Mouse (Mus musculus) stomach, postnatal 0 days (tissue): ENCODE measurements around the gene Cpa4. TPM values are rescaled to one million over a fixed set of nuclear protein-coding genes. Genes with fewer than 3 reads are reported as not detected.

Experiments used
- ATAC-seq: fragments of 200-750 bp; cut with Nextera tagmentation; 2 replicates; pipeline ENCODE4 v1.8.0; 2017; ENCODE audit not compliant: low FRiP score, low TSS enrichment
- DNase-seq: peaks from one replicate; pipeline ENCODE4 v3.0.0-alpha.2; 2016; ENCODE audit warnings: low spot score
- H3K27ac ChIP-seq: fragments of 300-500 bp; sonication (generic); replicated peaks from 2 replicates; pipeline ENCODE4 v1.5.1; 2014; ENCODE audit warnings: mild to moderate bottlenecking, control low read depth
- H3K27me3 ChIP-seq: fragments of 300-500 bp; sonication (generic); 2 replicates; pipeline ENCODE4 v1.6.1; 2014; ENCODE audit warnings: low read length; ENCODE audit not compliant: control insufficient read depth, insufficient read depth
- H3K36me3 ChIP-seq: fragments of 300-500 bp; sonication (generic); 2 replicates; pipeline ENCODE4 v1.6.1; 2014; ENCODE audit warnings: low read length, mixed read lengths; ENCODE audit not compliant: control insufficient read depth, insufficient read depth
- H3K4me1 ChIP-seq: fragments of 300-500 bp; sonication (generic); replicated peaks from 2 replicates; pipeline ENCODE4 v1.6.1; 2014; ENCODE audit warnings: antibody characterized with exemption; ENCODE audit not compliant: control insufficient read depth, insufficient read depth
- H3K4me2 ChIP-seq: fragments of 300-500 bp; sonication (generic); replicated peaks from 2 replicates; pipeline ENCODE4 v1.6.1; 2014; ENCODE audit warnings: low read depth, mild to moderate bottlenecking, control low read depth, moderate library complexity
- H3K4me3 ChIP-seq: fragments of 300-500 bp; sonication (generic); 2 replicates; pipeline ENCODE4 v1.5.1; 2014; ENCODE audit warnings: low read depth, low read length, control low read depth
- H3K9ac ChIP-seq: fragments of 300-500 bp; sonication (generic); 2 replicates; pipeline ENCODE4 v1.6.1; 2014; ENCODE audit warnings: mild to moderate bottlenecking, low read length, control low read depth, mixed read lengths
- H3K9me3 ChIP-seq: fragments of 300-500 bp; sonication (generic); 2 replicates; pipeline ENCODE4 v1.6.1; 2016; ENCODE audit warnings: low read length; ENCODE audit not compliant: control insufficient read depth
- CTCF ChIP-seq: IDR thresholded peaks from 2 replicates; pipeline ENCODE4 v1.5.1; 2016; ENCODE audit warnings: antibody characterized with exemption, low read depth, mild to moderate bottlenecking, moderate library complexity
- EP300 ChIP-seq: optimal IDR thresholded peaks from 2 replicates; pipeline ENCODE3; 2016; ENCODE audit warnings: antibody characterized with exemption
- WGBS: fragments of 180-500 bp; shearing (Covaris S2); extraction: QIAGEN DNeasy Blood & Tissue Kit; methylation state at CpG from one replicate; pipeline ENCODE4 v1.1.7; 2014; 5-methylcytosine and 5-hydroxymethylcytosine counted together
- polyA plus RNA-seq: library from polyadenylated mRNA; unstranded; fragments of >200 nt; fragmentation: Nextera tagmentation; extraction: Ambion mirVana; gene quantifications from 2 replicates; pipeline ENCODE4 v1.2.1, GENCODE M21; 2015

Gene Cpa4
- polyA plus RNA-seq, 1 experiment from 2014 or later: 32.7 TPM

DNA sequence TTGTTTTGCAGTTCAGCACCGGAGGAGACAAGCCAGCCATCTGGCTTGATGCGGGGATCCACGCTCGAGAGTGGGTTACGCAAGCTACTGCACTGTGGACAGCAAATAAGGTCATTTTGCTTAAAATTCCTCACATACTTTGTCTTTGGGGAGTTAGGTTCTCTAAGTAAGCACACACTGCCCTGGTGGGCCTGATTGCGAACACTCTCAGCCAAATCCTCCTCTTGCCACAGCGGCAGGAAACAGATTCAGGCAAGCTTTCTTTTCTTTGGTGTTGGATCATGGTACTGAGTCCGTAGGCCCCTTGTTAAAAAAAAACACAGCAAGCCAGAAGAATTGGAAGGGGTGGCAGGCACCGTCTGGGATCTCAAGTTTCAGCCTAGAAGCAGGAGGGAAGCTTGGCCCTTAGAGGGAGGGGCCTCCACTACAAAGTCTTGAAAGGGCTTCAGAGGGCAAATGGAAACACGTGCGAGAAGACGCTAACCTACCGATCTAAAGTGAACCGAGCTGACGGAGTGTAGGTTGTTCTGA lies 18.9 kb upstream of the Cpa4 start:
- H3K4me3 ChIP-seq: no peak overlapping the region
- H3K9ac ChIP-seq: no peak overlapping the region
- H3K27ac ChIP-seq: peak overlapping the region; percentile 69
- ATAC-seq: no peak
- TF ChIP-seq EP300: no peak
- no peak for TF ChIP-seq CTCF
- no peak for DNase-seq
- H3K4me2 ChIP-seq: no peak overlapping the region; the same call in 1 of the 2 replicates
- no peaks in the 10 kb centered on the region for H3K27me3 ChIP-seq
- H3K36me3 ChIP-seq: no peaks in the 10 kb centered on the region
- 21% methylated on average over 15 of the region's 15 CpGs for WGBS
- H3K4me1 ChIP-seq: peaks cover 5% of the 10 kb centered on the region
- no peaks in the 10 kb centered on the region for H3K9me3 ChIP-seq

DNA sequence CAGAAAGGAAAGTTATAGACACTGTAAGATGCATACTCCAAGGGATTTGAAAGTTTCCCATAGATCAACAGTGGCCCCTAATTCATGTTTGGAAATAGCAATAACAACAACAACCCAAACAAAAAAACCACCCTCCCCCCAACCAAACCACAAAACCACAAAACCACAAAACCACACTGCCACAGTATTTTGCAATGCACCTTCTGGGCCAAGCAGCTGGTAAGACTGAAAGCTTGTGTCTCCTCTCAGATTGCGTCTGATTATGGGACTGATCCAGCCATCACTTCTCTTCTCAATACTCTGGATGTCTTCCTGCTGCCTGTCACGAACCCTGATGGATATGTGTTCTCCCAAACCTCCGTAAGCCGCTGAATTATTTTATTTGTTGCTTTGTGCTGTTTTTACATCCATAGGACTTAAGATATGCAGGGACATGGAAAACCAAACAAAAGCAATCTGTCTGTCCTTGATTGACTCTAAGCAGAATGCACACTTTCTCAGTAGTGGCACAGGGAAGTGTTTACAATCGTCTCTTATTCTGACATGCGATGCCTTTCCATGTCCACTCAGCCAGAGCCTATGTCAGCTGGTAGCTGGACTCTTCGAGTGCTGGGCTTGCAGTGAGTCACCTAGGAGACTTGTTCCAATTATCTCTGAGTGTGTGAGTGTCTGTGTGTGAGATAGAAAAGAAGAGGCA lies 17.5 kb upstream of the Cpa4 start:
- TF ChIP-seq EP300 (no peak), CTCF (no peak)
- H3K9ac ChIP-seq: no peak overlapping the region
- peaks cover 5% of the 10 kb centered on the region for H3K4me1 ChIP-seq
- H3K9me3 ChIP-seq: no peaks in the 10 kb centered on the region
- no peak overlapping the region for H3K4me2 ChIP-seq
- no peak overlapping the region for H3K4me3 ChIP-seq
- WGBS: 78% methylated on average over 7 of the region's 7 CpGs
- no peaks in the 10 kb centered on the region for H3K27me3 ChIP-seq
- no peaks in the 10 kb centered on the region for H3K36me3 ChIP-seq
- DNase-seq (no peak), ATAC-seq (no peak)
- no peak overlapping the region for H3K27ac ChIP-seq

DNA sequence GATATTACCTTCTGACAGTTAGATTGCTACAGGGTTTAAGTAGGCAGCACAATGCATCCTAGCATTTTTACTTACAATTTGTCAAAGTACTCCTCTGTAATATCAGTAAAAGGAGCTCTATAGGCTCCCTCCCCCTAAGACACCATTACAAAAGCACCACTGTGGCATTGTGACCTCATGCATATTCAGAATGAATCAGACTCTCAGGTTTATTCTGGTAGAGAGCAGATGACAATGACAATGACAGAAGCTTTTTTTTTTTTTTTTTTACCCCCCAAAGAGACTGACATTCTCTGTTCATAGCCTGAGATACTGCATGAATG lies 17.0 kb upstream of the Cpa4 start:
- ATAC-seq (no peak), DNase-seq (no peak)
- Histone ChIP-seq H3K9ac (no peak overlapping the region), H3K9me3 (no peaks in the 10 kb centered on the region), H3K27me3 (no peaks in the 10 kb centered on the region), H3K36me3 (no peaks in the 10 kb centered on the region), H3K27ac (no peak overlapping the region), H3K4me3 (no peak overlapping the region), H3K4me1 (peaks cover 5% of the 10 kb centered on the region), H3K4me2 (no peak overlapping the region)
- TF ChIP-seq CTCF: no peak
- no peak for TF ChIP-seq EP300

DNA sequence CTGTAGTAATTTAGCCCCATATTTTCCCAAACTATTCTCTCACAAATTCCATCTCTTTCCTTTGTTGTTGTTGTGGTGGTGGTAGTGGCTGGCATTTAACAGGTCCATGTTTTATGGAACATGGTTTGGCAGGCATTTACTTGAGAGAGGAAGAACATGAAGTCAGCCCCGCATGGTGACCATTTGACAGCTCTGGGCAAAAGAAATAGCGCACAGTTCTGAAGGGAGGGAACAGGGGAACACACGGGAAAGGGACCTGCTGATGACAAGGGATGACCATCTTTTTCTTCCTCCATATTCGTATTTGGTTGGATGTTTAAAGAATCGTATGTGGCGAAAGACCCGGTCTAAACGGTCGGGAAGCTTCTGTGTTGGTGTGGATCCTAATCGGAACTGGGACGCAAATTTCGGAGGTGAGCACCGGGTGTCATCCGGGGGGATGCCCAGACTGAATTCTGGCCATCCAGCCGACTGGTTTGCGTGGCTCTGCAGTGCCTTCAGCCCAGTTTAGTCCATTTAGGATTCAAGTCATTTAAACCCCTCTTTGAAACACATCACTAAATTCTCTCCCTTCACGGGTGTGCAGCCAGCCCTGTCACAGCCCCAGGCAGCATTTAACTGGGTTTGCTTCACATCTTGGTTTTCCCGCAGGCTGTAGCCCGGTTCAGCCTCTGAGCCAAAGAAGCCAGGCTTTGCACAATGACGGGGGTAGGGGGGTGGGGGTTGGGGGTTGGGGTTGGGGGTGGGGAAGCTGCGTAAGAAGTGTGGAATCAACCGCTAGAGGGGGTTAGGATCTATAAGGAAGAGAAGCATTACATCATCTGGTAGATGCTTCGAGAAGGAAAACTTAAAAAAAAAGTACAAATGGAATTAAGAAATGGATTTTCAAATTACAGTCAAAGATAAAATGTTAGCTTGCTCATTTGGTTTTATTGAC lies 16.3 kb upstream of the Cpa4 start:
- H3K27me3 ChIP-seq: no peaks in the 10 kb centered on the region
- H3K36me3 ChIP-seq: no peaks in the 10 kb centered on the region
- peak; percentile 48 for TF ChIP-seq CTCF
- no peak for TF ChIP-seq EP300
- peaks cover 5% of the 10 kb centered on the region for H3K4me1 ChIP-seq
- no peak overlapping the region for H3K9ac ChIP-seq
- no peak overlapping the region for H3K4me2 ChIP-seq
- H3K4me3 ChIP-seq: no peak overlapping the region
- no peaks in the 10 kb centered on the region for H3K9me3 ChIP-seq
- WGBS: 36% methylated on average over 23 of the region's 23 CpGs
- DNase-seq (no peak), ATAC-seq (no peak; the same call in 1 of the 2 replicates)
- no peak overlapping the region for H3K27ac ChIP-seq

DNA sequence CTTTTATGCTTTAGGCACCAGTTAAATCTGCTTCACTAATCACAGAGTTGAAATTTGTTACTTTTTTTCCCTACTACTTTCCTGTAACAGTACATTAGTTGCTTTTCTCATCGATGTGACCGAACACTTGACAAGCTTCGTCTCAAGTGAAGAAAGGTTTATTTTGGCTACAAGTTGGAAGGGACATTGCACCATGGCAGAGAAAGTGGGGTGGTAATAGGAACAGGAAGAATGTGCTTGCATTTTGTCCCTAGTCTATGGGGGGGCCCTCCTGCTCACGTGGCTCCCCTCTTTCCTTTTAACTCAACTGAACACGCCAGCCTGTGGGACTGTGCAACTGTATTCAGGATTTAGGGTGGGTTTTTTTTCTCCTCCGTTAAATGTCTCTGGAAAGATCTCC lies 15.5 kb upstream of the Cpa4 start:
- Histone ChIP-seq H3K4me2 (no peak overlapping the region), H3K9me3 (no peaks in the 10 kb centered on the region), H3K4me3 (no peak overlapping the region), H3K27me3 (no peaks in the 10 kb centered on the region), H3K27ac (no peak overlapping the region), H3K4me1 (peaks cover 5% of the 10 kb centered on the region), H3K36me3 (no peaks in the 10 kb centered on the region), H3K9ac (no peak overlapping the region)
- ATAC-seq: no peak
- no peak for TF ChIP-seq CTCF
- no peak for TF ChIP-seq EP300
- DNase-seq: no peak
- 53% methylated on average over 6 of the region's 6 CpGs for WGBS
